Mouse (Mus musculus) adrenal gland, adult 18-20 months (tissue): ENCODE measurements around the gene Arhgef10l. TPM values are rescaled to one million over a fixed set of nuclear protein-coding genes. Genes with fewer than 3 reads are reported as not detected.
A peak's percentile ranks its signal among the peaks of the same experiment; 100 is the strongest.

ENCODE experiments used
- DNase-seq, 2 experiments: peaks; one replicate each; pipeline ENCODE4 v3.0.0; 2021 to 2022; ENCODE audit warnings: low spot score in 2 of 2
- total RNA-seq, 2 experiments: library from RNA; stranded (reverse); gene quantifications; 1 replicate in 1 of 2; 2 replicates in 1 of 2; pipeline ENCODE4 v1.2.3; 2021

The Arhgef10l gene
- total RNA-seq, 2 experiments from 2014 or later: 6.7 to 10.7 TPM

- DNase-seq: no peak
These were observed 130.5 kb downstream of the Arhgef10l start for GRCm38 (mm10) chr4:140535323-140535722.

- no peak for DNase-seq
These were observed 133.5 kb downstream of the Arhgef10l start for GRCm38 (mm10) chr4:140532270-140532669.

GRCm38 (mm10) chr4:140531024-140531423, 134.8 kb downstream of the Arhgef10l start:
- DNase-seq: no peak

- DNase-seq: no peak
These were observed 136.1 kb downstream of the Arhgef10l start for GRCm38 (mm10) chr4:140529735-140530134.

GRCm38 (mm10) chr4:140528443-140528842, 137.4 kb downstream of the Arhgef10l start:
- DNase-seq: no peak

GRCm38 (mm10) chr4:140525674-140526177, 140.1 kb downstream of the Arhgef10l start:
- DNase-seq: no peak

GRCm38 (mm10) chr4:140524927-140525326, 140.9 kb downstream of the Arhgef10l start:
- DNase-seq: no peak

GRCm38 (mm10) chr4:140522873-140523272, 142.9 kb downstream of the Arhgef10l start:
- no peak for DNase-seq

- no peak for DNase-seq
These were observed 145.1 kb downstream of the Arhgef10l start for GRCm38 (mm10) chr4:140520719-140521118.

GRCm38 (mm10) chr4:140513797-140514196, 152.0 kb downstream of the Arhgef10l start:
- DNase-seq: no peak

GRCm38 (mm10) chr4:140509856-140510255, 156.0 kb downstream of the Arhgef10l start:
- no peak for DNase-seq

GRCm38 (mm10) chr4:140507172-140507714, 158.6 kb downstream of the Arhgef10l start:
- DNase-seq: peak in 1 of 2 experiments; percentile 29

GRCm38 (mm10) chr4:140505608-140506002, 160.2 kb downstream of the Arhgef10l start:
- DNase-seq: no peak

- DNase-seq: no peak
These were observed 160.7 kb downstream of the Arhgef10l start for GRCm38 (mm10) chr4:140504921-140505607.

GRCm38 (mm10) chr4:140504067-140504913, 161.5 kb downstream of the Arhgef10l start:
- DNase-seq: no peak

- DNase-seq: no peak
These were observed 165.0 kb downstream of the Arhgef10l start for GRCm38 (mm10) chr4:140500766-140501165.

- no peak for DNase-seq
These were observed 166.2 kb downstream of the Arhgef10l start for GRCm38 (mm10) chr4:140499571-140499970.

- no peak for DNase-seq
These were observed 168.6 kb downstream of the Arhgef10l start for GRCm38 (mm10) chr4:140497169-140497568.

- DNase-seq: no peak
These were observed 174.3 kb downstream of the Arhgef10l start for GRCm38 (mm10) chr4:140491555-140491954.

- DNase-seq: no peak
These were observed 180.4 kb downstream of the Arhgef10l start for GRCm38 (mm10) chr4:140485442-140485841.

GRCm38 (mm10) chr4:140483134-140483533, 182.7 kb downstream of the Arhgef10l start:
- DNase-seq: no peak
